Mouse (Mus musculus) thymus, postnatal 36 days (tissue): ENCODE measurements around the gene Hspb9.
A peak's percentile ranks its signal among the peaks of the same experiment; 100 is the strongest.

Experiments
- DNase-seq, 2 experiments: peaks; one replicate each; pipeline ENCODE4 v3.0.0; 2022; ENCODE audit warnings: mixed read lengths in 2 of 2

Hspb9 gene

GRCm38 (mm10) chr11:100713735-100714533 lies at the start of gene Hspb9:
Gene Hspb9, plus strand, starts transcription at chr11:100713850.
- peak; percentile 88 to 92 for DNase-seq

DNA sequence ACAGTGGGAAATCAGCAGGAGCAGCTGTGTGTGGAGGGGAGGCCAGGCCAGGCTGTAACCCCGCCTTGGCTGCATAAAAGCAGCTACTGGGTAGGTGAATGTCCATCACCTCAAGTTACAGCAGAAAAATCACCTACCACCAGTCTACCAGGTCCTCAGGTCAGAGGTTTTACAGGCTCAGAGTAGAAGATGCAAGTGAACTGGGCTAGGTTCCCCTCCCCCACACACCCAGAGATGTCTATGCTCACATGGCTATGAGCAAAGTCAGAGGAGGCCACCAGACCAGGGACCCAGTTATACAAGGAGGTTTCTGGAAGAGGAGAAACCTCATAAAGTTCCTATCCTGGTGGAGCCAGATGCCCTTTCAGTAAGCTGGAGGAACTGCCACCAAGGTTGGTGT lies 42.6 kb upstream of the Hspb9 start:
- no peak for DNase-seq

DNA sequence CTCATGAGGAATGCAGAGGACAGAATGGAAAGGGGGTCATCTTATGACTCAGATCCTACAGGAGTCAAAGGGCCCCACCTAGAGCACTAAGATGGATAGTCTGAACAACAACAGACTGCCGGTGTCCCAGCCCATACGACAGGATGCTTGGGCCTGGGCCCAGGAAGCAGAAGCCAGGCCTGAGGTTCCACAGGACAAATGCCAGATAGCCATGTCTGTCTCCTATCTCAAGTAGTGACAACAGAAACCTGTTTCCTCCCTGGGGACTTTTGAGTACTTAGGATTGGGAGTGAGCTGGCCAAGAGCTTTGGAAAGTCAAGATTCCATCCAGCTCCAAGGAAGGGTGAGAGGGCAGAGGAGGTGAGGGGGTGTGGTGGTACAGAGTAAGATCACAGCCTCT lies 41.7 kb upstream of the Hspb9 start:
- DNase-seq = no peak

DNA sequence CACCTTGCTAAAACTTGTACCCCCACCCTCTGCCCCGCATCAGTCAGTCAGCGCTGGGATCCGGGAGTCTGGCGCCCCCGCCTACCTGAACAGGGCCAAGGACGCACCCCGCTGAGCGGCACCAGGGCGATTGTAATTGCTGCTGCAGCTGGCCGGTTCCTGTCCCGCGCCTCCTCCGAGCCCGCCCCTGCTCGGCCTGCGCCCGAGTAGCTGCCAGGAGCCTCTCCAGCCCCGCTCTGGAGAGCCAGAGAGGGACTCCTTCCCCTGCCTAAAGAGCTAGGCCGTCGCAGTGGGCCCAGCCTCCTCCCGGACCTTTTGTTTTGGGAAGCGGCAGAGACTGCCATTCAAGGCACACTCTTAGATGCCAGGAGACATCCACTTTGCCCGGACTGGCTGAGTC lies 40.5 kb upstream of the Hspb9 start:
- DNase-seq = no peak

DNA sequence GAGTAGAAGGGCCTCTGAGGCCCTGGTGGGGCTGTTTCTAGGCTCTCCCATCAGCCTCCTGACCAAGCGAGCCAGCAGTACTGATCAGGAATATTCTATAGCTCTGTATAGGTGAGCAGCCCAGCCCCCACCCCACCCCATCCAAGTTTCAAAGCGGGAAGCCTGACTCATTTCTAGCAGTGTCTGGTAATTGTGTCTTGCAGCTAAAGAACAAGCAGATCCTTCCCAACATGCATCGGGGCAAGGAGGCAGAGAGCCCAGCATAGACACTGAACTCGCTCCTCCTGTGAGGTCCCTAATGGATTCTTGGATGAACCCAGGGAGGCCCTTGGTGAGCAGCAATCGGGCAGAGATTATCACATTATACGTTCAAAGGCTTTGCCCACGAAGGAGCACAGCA lies 35.8 kb upstream of the Hspb9 start:
- DNase-seq = no peak

DNA sequence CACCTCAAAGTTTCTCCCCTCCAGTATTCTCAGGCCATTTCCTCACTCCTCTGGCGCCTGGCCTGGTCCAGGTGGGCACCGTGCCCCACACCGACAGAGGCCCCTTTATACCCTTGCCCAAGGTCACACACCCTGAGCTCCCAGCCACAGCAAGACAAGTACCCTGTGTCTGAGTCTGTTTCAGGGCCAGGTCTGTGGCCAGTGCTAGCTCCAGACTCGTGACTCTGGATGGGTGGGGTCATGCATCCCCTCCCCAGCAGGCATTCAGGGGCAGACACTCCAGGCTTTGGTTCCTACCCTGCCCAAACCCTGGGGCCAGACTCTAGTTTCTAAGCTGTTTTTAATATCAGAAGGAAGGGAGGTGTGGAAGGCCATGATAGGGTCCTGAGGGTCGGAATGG lies 31.8 kb upstream of the Hspb9 start:
- no peak for DNase-seq

DNA sequence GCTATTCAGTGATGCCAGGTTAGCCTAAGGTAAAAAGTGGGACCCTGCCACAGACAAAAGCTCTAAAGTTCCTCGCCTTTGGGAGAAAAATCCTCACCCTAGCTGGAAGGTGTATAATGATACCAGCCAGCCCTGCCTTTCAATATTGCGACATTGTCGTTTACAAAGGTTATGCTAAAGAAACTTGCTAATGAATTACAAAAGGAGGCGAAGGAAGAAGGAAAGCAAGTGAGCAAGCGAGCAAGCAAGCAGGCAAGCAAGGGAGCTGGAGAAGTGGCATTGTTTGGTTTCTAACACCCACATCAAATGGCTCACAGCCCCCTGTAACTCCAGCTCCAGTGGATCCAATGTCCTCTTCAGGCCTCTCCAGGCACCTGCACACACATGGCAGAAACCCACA lies 31.1 kb upstream of the Hspb9 start:
- no peak for DNase-seq

- DNase-seq = no peak
These were observed 29.6 kb upstream of the Hspb9 start for GRCm38 (mm10) chr11:100684084-100684483.

- DNase-seq = no peak
These were observed 28.3 kb upstream of the Hspb9 start for GRCm38 (mm10) chr11:100685371-100685770.

- DNase-seq = no peak
These were observed 26.4 kb upstream of the Hspb9 start for GRCm38 (mm10) chr11:100687265-100687664.

GRCm38 (mm10) chr11:100688443-100688842 lies 25.2 kb upstream of the Hspb9 start:
- DNase-seq = no peak

DNA sequence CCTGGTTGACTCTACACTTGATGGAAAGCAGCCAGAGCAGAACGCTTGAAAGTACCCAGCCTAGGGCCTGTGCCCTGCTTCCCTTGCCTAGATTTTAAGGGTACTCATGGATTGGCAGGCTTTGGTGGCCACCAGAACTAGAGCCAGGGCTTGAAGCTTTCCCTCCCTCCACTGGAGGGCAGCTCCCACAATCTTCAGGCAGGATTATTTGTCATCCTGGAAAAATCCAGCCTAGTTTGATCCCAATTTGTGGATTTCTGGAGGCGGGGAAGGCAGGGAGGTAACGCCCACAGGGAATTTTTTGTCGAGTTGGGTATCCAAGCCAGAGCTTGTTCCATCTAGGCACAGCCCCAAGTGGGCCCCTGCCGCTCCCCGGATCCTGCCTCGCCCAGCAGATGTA lies 23.3 kb upstream of the Hspb9 start:
- DNase-seq = no peak

GRCm38 (mm10) chr11:100692164-100692616 lies 21.5 kb upstream of the Hspb9 start, which contains the start of gene Zfp385c:
Gene Zfp385c, minus strand, starts transcription at chr11:100692455.
- DNase-seq = peak; percentile 46 to 52

- no peak for DNase-seq
These were observed 20.5 kb upstream of the Hspb9 start for GRCm38 (mm10) chr11:100693154-100693553.

DNA sequence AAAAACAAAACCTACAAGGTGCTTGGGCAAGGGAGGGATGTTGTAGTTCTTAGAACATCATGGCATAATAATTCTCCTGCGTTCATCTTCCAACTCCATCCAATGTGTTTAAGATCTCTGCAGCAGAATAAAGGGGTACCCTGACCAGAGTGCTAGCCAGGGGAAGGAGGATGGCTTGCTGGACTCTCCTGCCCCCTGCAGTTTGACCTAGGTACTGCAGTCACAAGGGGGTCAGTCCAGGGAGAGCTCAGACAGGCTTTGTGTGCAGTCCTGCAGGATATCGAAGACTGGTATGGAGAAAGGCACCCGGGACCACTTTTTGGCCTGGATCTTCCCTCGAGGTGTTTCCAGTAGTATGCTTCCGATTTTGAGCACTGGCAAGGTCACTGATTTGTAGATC lies 18.7 kb upstream of the Hspb9 start:
- DNase-seq = peak; percentile 68 to 78

GRCm38 (mm10) chr11:100697921-100698320 lies 15.7 kb upstream of the Hspb9 start:
- DNase-seq = no peak

DNA sequence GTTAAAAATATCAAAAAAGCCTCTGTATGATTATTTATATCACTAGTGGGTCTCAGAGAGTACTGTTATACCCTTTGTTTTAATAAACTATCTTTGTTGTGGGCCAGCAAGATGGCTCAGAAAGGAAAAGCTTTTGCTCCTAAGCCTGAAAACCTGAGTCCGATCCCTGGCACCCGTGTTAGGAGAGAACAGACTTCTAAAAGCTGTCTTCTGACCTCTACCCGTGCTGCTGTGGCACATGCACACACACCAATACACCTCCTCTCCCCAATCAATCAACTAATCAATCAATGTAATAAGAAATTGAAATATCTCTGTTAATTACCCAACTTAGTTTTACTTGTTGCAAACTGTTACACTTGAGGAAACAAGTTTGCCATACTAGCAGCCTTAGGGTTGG lies 12.9 kb upstream of the Hspb9 start:
- DNase-seq = no peak

GRCm38 (mm10) chr11:100701301-100701700 lies 12.3 kb upstream of the Hspb9 start:
- DNase-seq = peak; percentile 49 to 54

DNA sequence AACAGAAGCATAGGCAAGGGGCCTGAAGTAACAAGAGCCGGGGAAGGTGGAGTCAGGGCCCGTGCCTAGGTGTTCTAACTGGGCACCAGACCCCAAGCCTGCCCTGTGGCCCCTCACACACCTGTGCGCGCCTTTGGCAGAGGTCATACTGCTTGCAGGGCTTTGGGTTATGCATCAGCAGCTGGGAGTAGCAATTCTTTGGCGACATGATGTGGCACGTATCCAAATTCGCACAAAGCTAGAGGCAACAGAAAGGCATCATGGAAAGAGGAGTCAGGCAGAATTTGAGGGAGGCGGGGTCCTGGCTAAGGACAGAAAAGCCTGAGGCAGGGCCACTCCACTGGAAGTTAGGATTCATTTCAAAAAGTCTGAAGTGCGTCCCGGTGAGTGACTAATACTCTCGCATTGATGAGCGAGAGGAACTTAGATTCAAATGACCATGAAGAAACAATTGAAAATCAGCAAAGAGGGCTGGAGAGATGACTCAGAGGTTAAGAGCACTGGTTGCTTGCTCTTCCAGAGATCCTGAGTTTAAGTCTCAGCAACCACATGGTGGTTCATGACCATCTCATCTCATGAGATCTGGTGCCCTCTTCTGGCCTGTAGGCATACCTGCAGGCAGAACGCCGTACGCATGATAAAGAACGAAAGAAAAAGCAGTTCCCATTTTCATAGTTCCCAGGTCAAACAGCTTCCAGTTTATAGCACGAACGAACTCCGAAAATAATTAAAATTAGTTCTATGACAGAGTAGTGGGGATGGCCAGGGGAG lies 11.4 kb upstream of the Hspb9 start:
- peak in 1 of 2 experiments; percentile 61 for DNase-seq

DNA sequence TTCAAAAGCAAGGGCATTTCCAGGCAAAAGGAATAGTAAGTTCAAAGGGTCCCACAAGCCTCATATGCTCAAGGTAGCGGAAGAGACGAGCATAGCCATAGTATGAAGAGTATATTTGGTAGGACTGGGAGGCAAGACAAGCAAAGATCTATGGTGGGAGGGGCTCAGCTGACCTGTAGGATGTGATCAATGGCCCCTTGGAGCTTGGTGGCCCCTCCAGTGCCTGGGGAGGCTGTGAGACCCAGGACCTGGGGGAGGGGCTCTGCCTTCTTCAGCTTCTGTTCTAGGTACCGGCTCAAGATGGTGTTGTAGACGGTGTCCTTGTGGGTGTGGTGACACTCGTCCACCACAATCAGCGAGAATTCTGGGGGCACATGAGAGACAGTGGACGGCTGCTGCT lies 10.7 kb upstream of the Hspb9 start:
- no peak for DNase-seq

GRCm38 (mm10) chr11:100703366-100703765 lies 10.3 kb upstream of the Hspb9 start:
- no peak for DNase-seq

- DNase-seq = no peak
These were observed 9.7 kb upstream of the Hspb9 start, which contains the start of gene Dhx58 for GRCm38 (mm10) chr11:100703851-100704531. Gene Dhx58, minus strand, starts transcription at chr11:100704271.

GRCm38 (mm10) chr11:100705095-100705747 lies 8.4 kb upstream of the Hspb9 start:
- DNase-seq = no peak
